Mouse (Mus musculus) kidney, postnatal 25 days (tissue): ENCODE results near the gene Gzmk.
"Not testable (repeated sequence)": the region's sequence is repeated elsewhere in the genome, so short reads cannot be mapped to it uniquely, and the experiment has no call there.

Source experiments
- DNase-seq, 2 experiments: peaks; one replicate each; pipeline ENCODE4 v3.0.0; 2021; ENCODE audit warnings: mixed read lengths in 2 of 2

The Gzmk gene

DNA sequence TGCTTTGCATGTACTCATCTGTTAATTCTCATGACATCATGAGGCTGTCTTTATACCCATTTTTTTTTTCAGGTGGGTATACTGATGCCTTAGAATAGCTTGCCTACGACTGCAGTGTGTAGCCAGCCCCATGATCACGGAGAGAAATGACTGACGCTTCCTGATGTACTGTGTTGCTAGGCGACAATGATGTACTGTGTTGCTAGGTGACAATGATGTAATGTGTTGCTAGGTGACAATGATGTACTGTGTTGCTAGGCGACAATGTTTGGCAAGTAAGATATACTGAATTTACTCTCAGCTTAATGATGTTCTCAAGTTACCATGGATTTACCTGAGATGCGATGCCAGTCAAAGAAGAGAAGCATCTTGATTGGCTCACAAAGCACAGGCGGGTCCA is at the start of gene Gzmk:
Gzmk (minus strand) TSS at position 98 of the 400 bp plus-strand sequence.
- DNase-seq = no peak

DNA sequence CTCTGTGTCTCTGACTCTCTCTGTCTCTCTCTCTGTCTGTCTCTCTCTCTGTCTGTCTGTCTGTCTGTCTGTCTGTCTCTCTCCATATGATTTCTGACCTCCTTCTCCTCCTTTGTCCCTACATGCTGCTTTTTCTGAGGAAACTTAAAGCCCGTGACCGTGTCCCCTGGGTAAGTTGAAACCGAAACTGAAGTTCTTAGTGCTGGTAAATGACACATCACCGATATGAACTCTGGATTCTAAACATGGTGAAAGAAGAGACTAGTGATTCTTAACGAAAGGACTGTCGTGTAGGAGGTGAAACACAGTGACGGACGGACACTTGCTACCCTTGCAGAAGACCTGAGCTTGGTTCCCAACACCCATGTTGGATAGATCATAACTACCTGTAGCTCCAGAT is 45.5 kb upstream of the Gzmk start:
- DNase-seq = no peak

DNA sequence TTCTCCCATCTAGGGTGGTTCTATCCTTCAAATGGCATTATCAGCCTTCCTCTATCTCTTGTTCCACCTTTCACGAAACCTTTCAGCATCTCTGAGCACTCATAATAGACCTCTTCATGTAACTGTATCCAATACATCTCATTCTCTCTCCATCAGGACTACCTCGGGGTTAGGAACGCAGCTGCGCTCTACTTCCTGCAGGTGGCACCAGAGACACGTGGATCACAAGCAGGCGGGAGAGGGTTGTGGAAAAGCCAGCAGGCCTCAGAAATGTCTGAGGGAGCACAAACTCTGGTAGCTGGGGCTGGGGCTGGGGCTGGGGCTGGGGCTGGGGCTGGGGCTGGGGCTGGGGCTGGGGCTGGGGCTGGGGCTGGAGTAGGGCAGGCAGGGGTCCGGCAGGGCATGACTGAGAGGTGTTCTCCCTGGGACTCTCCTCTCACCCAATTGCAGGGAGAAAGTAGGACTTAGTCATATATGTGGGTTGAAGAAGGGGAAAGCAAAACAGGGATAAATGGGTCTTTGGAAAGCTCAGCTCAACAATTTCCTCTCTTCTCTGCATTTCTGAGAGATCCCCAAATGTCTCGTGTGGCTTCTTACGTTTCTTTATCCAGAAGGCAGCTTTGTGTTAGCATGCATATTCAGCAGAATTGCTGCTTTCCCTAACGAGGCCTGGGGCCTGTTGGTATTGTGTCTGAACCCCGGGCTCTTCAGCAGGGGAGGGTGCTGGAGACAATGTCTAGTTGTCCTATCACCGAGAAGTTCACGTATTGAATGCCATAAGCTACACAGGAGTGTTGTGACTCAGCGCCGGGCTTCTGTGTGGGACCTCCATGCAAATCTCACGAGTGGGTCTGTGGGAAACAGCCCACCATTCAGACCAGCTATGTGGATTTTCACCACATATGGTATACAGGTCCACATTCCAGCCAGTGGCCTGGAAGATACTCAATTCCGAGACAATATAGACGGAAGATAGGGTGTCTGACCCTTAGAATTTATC is 44.4 kb upstream of the Gzmk start:
- DNase-seq = peak; percentile 78 to 86

DNA sequence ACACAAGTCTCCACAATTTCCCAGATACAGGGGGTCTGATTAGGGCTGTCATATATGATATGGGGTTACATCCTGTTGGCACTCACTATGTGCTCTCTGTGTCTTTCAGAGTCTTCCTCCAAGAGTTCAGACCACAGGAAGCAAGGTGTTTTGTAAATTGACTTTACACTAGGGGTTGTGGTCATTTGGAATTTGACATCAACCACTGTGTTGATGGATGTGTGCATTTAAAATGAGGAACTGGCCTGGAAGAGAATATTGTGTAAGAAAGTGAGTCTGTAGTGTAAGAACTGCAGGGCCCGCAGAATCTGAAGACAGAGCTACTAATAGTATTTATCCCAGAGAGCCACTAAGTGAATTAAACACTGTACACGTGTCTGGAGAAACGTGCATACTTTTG is 41.5 kb upstream of the Gzmk start:
- no peak for DNase-seq

DNA sequence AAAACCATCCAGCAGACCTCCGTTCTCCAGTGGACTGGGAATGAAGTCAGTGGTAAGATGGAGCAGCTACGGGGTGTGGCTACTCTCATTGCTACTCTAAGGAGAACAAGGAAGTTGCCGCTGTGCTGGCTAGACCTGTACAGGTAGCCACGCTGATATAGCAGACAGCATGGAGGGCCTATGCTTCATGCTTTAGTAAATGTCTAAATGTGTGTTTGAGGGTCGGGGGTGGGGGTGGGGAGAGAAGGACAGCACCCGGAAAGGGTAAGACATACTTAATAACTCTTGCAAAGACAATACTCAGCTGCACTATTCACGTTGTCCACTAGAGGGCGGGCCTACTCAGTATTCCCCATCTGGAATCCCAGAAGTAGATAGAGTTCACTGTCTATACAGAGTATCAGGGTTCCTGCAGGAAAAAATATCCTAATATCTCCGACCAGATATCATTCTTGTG is 40.8 kb upstream of the Gzmk start:
- peak; percentile 59 to 89 for DNase-seq

DNA sequence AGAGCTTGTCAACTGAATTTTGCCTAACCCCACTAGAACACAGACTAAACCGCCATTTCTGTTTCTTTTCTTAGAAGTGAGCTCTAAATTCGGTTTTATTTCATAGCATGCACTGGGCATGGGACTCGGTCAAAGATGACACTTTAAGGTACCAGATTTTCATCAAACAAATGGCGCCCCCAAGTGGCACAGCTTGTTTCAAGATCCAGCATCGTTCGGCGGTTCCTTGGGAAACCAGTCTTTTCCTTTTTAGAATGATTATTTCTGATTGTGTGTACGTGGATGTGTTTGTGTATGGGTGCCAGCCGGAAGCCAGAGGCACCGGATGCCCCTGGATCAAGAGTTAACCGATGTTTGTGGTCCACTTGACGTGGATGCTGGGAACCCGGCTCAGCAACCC is 39.5 kb upstream of the Gzmk start:
- peak; percentile 45 to 77 for DNase-seq

DNA sequence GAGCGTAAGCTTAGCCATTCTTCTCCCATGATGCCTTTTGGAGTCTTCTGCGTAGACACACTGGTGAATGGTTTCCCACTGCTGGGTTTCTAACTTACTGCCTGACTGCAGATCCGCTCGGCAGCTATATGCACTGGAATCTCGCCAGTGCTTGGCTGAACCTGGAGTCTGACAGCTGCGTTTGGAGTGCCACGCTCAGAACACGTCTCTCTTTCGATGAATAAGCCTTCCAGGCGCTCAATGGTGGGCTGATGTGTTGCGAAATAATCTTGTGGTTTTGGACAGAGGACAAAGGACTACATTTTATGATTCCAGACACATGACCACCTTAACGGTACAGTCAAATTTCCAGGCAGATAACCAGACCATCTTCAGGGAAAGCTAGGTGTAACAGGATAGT is 37.1 kb upstream of the Gzmk start:
- DNase-seq = no peak

DNA sequence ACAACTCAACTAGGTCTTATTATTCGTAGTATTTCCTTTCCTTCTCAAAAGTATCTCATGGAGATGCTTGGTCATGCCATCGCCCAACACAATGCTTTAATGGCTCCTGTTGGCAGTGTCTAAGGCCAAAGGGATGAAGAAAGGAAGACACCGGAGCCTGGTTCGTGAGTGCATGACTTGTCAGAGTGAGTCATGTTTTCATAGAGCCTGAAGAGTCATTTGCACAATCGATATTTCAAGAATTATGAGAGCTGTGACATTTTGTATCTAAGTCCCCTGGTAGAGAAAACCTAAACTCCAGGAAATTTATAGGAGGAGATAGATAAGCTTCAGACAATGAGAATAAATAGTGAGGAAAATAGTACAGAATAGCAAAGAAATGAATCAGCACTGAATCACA is 33.5 kb upstream of the Gzmk start:
- no peak for DNase-seq

DNA sequence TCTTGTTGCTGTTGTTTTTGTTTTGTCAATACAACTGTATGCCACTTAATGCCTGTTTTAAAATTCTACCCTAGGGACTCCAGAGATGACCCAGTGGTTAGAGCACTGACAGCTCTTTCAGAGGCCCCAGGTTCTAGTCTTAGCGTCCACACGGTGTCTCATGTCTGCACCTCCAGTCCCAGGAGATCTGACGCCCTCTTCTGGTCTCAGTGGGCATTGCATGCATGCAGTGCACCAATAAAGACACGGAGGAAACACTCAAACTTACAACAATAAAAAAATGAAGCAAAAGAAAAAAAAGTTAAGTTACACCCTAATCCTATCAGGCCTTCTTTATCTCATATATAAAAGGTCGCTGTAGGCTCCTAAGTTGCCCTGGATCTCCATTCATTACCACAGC is 31.5 kb upstream of the Gzmk start:
- DNase-seq = peak in 1 of 2 experiments; percentile 41

DNA sequence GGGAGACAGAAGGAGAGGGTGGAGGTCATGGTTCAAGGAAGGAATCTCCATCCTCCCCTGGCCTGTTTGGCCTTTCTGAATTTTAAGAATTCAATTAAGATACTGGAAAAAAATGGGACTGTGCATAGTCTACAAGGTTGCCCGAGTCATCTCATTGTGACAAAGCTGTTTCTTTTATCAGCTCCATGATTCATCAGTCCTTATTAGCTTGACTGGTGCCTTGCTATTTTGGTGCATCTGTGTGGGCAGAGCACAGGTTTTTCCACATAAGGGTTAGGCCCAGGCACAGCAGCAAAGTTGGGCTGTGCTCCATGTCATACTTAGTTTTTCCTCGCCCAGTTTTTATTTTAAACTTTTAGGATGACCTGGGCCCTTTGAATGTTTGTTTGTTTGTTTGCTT is 31.1 kb upstream of the Gzmk start:
- DNase-seq = no peak

DNA sequence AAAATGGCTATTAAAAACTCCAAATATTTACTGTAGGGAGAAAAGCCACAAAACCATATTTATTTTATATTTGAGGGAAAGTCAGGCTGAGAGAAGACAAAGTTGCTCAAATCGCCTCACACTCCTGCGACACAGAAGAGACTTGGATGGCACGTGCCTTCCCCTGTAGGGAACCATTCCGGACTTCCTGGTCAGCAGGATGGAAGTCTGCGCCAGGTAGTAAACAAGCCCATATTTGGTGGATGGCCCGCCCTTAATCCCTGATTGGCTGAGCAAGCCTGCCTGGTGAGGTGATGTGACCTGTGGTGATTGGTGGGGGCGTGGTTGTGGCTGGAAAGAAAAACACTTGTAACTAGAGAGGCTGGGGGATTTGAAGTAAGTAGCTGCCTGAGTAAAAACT is 26.9 kb upstream of the Gzmk start:
- DNase-seq = not testable (repeated sequence)

DNA sequence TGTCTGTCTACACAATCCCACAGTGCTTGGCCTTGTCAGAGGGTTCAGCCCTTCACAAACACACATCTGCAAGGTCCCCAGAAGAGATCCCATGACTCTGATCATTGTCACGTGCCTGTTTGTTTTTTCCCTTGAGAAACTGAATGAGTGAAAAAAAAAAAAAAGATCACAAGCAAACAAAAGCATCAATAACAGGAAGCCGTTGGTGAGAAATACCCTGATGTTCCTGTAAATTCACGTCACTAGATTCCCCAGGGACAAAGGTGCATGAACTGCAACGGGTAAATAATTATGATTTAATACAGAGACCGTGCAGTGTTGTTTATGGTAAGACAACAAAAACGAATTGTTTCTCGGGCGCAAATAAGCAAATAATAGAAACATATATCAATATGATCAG is 19.3 kb upstream of the Gzmk start:
- DNase-seq = no peak

DNA sequence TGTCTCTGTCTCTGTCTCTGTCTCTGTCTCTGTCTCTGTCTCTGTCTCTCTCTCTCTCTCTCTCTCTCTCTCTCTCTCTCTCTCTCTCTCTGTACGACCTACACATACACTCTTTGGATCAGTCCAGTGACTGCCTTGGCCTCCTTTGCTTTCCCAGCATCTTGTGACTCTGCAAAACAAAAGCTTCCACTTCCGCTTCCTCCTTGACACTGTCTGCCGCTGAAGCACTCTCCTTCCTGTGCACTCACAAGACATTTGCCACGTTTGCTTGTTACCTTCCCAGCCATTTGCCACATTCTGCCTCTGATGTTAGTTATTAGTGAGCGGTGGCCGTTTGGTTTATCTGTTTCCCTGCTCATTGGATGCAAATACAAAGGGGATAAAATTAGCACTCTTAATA is 16.4 kb upstream of the Gzmk start:
- no peak for DNase-seq

DNA sequence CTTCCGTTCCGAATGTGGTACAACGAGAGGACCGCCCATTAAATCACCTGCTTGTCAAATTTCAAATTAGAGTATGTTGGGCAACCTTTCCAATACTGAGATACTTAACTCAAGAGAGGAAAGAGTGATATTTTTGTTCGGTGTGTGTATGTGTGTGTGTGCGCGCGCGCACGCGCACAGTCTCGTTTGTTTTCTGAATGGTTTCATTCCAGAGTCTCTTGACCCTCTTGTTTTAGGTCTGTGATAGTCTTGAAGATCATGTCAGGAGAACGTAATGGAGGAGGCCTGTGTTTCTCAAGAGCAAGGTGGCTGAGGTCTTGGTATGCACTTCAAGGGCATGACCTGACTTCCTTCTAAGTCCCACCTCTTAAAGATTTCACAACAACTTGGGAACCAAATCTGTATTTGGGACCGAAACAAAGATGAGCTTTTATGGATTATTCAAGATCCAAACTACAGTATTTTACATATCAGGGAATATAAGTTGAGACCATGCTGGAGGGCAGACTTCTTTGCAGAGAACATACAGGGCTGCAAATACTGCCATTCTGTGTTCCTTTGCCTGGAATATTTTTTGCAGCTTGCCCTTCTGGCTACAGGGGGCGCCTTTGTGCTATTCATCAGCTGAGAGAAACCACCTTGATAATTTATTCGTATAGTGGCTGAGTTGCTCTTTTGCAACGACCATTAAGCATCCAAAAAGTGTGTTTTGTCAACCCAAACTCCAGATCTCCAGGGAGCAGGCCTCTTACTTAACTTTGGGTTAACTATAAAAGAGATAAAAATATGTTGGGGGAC is 2.2 kb upstream of the Gzmk start:
- DNase-seq = peak in 1 of 2 experiments; percentile 40

DNA sequence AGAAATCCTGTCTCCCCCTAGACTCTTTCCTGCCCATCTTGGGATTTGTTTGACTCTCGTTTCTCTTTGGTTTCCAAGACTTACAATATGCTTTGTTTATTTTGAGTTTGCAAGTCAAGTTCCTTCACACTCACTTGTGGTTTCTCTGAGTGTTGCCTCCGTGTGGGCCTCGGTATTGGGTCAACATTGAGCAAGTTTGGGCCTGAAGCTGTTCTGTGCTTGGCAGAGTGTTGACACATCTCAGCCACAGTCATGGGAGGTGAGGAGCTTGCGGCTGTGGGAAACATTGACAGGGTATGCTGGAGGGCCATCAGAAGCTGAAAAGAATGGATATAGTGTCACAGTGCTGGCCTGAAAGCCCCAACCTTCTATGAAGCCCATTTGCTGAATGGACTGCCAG is 1.4 kb upstream of the Gzmk start:
- DNase-seq = no peak

DNA sequence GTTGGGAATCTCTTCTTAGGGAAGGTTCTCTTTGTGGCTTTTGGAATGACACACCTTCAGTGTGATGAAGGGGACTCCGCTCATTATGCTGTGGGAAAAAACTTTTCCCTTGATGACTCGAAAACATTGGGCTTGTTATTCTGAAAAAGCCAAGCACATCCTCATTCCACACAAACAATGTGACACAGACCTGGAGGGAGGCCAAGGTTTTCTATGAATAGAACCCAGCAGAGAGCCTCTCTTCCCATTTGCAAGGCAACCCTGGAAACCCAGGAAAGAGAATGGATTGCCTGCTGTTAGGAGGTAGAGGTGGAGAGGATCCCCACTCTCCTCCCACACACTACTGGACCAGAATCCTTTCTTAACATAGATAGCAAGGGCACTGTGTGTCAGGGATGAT is 1.6 kb downstream of the Gzmk start:
- peak; percentile 77 to 89 for DNase-seq

DNA sequence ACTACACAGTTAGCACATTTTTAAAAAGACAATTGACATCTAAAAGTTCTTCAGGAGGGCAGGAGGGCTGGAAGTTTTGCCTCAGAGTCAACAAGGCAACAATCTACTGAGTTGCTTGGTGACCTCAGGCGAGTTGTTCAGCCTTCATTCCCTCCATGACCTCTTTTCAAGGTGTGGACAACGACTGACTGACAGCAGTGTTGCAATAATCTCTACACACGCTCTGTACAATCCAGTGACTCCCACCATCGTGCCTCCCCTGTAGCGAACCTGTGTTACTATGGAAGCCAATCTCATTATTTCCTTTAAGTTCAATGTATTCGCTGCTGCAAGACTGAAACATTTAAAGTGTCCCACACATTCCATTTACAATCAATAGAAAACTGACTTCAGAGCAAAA is 3.9 kb downstream of the Gzmk start:
- no peak for DNase-seq

DNA sequence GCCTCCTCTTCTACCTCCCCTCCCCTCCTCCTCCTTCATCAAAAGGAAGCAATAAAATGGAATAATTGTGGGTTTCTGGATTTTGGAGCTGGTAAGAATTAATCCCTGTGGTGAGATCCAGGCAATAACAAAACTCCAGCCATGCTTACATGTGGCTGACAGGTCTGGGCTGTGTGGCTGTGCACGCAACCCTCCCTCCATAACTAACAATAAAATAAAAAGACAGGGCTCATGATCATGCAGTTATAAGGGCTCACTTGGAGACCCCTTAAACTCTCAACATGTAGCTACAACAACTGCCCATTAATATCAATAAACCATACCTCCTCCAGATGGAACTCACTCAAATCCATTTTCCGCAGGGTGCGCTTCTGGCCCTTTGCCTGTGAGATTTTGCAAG is 11.8 kb downstream of the Gzmk start:
- no peak for DNase-seq

DNA sequence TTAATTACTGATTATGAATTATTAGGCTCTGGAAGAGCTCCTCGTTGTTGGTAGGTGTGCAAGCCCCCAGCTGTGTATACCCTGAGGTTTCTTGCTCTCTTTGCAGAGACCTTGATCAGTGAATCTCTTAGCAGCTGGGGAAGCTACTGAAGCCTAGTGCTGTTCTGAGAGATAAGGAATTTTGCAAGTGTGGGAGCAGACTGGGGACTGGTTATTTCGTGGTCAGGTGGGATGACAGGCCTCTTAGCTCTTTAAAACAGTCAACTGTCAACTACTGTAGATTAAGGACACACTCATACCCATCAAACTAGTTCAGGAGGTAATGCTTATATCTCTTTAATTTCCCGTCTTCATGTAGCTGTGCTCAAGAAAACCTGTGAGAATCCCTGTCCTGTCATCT is 13.3 kb downstream of the Gzmk start:
- DNase-seq = no peak

DNA sequence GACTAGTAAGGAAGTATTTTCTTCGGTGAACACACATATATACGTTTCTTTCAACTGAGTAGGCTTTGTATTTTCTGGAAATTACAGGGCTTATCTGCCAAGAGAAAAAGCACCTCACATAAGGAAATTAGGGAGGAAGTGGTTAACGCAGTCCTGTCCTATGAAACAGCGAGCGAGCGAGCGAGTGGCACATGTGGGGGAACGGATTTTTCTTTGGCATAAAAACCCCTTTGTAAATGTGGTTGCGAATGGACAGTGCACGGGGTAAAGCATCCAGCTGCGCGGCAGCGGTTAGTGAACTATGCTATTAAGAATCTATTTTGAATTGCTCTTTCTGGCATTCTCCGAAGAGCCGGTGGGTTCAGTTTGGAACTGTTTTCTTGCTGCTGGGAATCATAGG is 14.4 kb downstream of the Gzmk start:
- DNase-seq = no peak

DNA sequence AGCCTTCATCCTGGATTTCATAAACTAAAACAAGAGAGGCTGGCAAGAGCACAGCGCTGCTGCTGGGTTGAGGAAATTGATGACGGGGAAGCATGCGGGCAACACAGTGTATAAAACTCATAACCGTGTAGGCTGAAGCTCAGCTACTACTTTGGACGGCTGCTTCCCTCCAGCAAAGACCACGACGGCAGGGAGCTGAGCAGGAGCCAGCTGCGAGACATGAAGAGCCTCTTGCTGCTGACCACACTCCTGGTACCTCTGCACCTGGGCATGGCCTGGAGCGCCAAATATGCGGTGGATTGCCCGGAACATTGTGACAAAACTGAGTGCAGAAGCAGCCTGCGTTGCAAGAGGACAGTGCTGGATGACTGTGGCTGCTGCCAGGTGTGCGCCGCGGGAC is 16.1 kb downstream of the Gzmk start, which contains the start of gene Esm1:
Esm1 (plus strand) TSS at position 36 of the 400 bp plus-strand sequence.
- peak in 1 of 2 experiments; percentile 21 for DNase-seq

DNA sequence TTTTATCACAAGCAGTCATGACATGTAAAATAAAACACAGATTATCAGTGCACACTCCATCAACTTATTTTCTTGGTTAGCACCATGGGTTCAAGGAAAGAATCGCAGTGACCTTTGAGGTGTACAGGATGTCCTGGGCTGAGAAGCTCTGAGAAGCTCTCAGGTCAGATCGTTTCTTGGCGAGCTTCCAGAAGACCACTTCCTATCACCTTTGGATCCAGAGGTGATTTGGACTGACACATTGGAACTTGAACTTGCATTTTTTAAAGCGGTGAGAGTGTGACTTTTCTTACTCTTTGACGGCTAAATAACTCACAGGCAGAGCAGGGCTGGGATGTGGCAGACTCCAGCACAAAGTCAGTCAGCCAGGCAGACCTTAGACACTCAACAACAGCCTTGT is 20.4 kb downstream of the Gzmk start:
- DNase-seq = peak; percentile 43 to 52

DNA sequence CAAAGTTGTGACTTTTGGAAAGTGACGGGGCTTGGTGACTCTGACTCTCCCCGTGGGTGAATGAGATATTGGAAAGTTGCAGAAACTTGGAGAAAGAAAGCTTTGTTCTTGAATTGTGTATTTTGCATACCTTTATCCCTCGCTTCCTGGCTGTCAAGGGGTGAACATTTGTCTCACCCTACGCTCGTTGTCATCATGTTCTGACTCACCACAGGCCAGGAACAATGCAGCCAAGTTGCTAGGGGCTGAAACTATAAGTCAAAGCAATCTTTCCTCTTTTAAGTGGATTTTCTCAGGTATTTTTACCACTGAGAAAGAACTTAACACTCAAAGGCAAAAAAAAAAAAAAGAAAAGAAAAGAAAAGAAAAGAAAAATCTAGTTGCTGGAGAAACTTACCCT is 22.6 kb downstream of the Gzmk start:
- DNase-seq = no peak

DNA sequence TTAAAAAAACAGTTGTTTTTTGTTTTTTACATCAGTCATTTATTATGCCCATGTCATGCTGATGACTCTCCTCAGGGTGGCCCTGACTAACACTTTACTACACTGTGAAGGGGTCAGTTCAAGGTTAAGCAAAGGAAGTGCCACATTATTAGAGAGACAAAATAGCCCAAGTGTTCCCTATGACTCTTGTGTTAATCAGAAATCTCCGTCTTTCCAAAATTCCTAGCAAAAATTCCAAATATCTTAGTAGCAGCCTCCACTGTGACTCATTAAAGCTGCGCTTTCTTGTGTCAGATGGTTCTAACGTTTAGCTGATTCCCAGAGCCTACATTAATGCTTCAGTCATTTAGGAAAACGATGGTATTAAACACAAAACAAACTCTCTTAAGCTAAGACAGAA is 23.5 kb downstream of the Gzmk start:
- no peak for DNase-seq
